Mouse (Mus musculus): ENCODE results near the gene Rab11fip4.
"Not testable (repeated sequence)": the region's sequence is repeated elsewhere in the genome, so short reads cannot be mapped to it uniquely, and the experiment has no call there.

Gene Rab11fip4

GRCm38 (mm10) chr11:79675285-79675684, 84.3 kb downstream of the Rab11fip4 start:
- ATAC-seq (ENCODE audit: insufficient number of reproducible peaks, low FRiP score, low TSS enrichment), result no peak

- ATAC-seq (ENCODE audit: insufficient number of reproducible peaks, low FRiP score, low TSS enrichment), result no peak
These were observed 85.0 kb downstream of the Rab11fip4 start for GRCm38 (mm10) chr11:79675994-79676393.

- ATAC-seq (ENCODE audit: insufficient number of reproducible peaks, low FRiP score, low TSS enrichment), result no peak
These were observed 85.5 kb downstream of the Rab11fip4 start for GRCm38 (mm10) chr11:79676483-79676967.

- ATAC-seq (ENCODE audit: insufficient number of reproducible peaks, low FRiP score, low TSS enrichment), result no peak
These were observed 86.4 kb downstream of the Rab11fip4 start for GRCm38 (mm10) chr11:79677402-79677801.

- ATAC-seq (ENCODE audit: insufficient number of reproducible peaks, low FRiP score, low TSS enrichment), result no peak
These were observed 87.5 kb downstream of the Rab11fip4 start for GRCm38 (mm10) chr11:79678363-79679153.

GRCm38 (mm10) chr11:79679929-79680328, 88.9 kb downstream of the Rab11fip4 start:
- ATAC-seq (ENCODE audit: insufficient number of reproducible peaks, low FRiP score, low TSS enrichment), result no peak

GRCm38 (mm10) chr11:79680559-79680958, 89.5 kb downstream of the Rab11fip4 start:
- ATAC-seq (ENCODE audit: insufficient number of reproducible peaks, low FRiP score, low TSS enrichment), result no peak

- no peak for ATAC-seq (ENCODE audit: insufficient number of reproducible peaks, low FRiP score, low TSS enrichment)
These were observed 90.2 kb downstream of the Rab11fip4 start for GRCm38 (mm10) chr11:79681182-79681581.

- ATAC-seq (ENCODE audit: insufficient number of reproducible peaks, low FRiP score, low TSS enrichment), result no peak
These were observed 90.8 kb downstream of the Rab11fip4 start for GRCm38 (mm10) chr11:79681798-79682197.

GRCm38 (mm10) chr11:79685109-79685508, 94.1 kb downstream of the Rab11fip4 start:
- ATAC-seq (ENCODE audit: insufficient number of reproducible peaks, low FRiP score, low TSS enrichment), result no peak

- peak; percentile 61; the same call in 1 of the 2 replicates for ATAC-seq (ENCODE audit: insufficient number of reproducible peaks, low FRiP score, low TSS enrichment)
These were observed 95.6 kb downstream of the Rab11fip4 start for GRCm38 (mm10) chr11:79686501-79687121.

GRCm38 (mm10) chr11:79689916-79690315, 98.9 kb downstream of the Rab11fip4 start:
- ATAC-seq (ENCODE audit: insufficient number of reproducible peaks, low FRiP score, low TSS enrichment), result no peak

GRCm38 (mm10) chr11:79691513-79691912, 100.5 kb downstream of the Rab11fip4 start:
- no peak for ATAC-seq (ENCODE audit: insufficient number of reproducible peaks, low FRiP score, low TSS enrichment)

GRCm38 (mm10) chr11:79696390-79697307, 105.6 kb downstream of the Rab11fip4 start:
- no peak for ATAC-seq (ENCODE audit: insufficient number of reproducible peaks, low FRiP score, low TSS enrichment)

GRCm38 (mm10) chr11:79698071-79698470, 107.1 kb downstream of the Rab11fip4 start:
- no peak for ATAC-seq (ENCODE audit: insufficient number of reproducible peaks, low FRiP score, low TSS enrichment)

- ATAC-seq (ENCODE audit: insufficient number of reproducible peaks, low FRiP score, low TSS enrichment), result not testable (repeated sequence)
These were observed 107.5 kb downstream of the Rab11fip4 start for GRCm38 (mm10) chr11:79698542-79698941.

GRCm38 (mm10) chr11:79701466-79701865, 110.5 kb downstream of the Rab11fip4 start:
- ATAC-seq (ENCODE audit: insufficient number of reproducible peaks, low FRiP score, low TSS enrichment), result no peak

GRCm38 (mm10) chr11:79702092-79702491, 111.1 kb downstream of the Rab11fip4 start:
- no peak for ATAC-seq (ENCODE audit: insufficient number of reproducible peaks, low FRiP score, low TSS enrichment)

- ATAC-seq (ENCODE audit: insufficient number of reproducible peaks, low FRiP score, low TSS enrichment), result no peak
These were observed 112.4 kb downstream of the Rab11fip4 start for GRCm38 (mm10) chr11:79703452-79703851.

GRCm38 (mm10) chr11:79703885-79704291, 112.9 kb downstream of the Rab11fip4 start:
- peak; percentile 62; the same call in 1 of the 2 replicates for ATAC-seq (ENCODE audit: insufficient number of reproducible peaks, low FRiP score, low TSS enrichment)
